Mouse (Mus musculus) lung, adult 2 months (tissue): ENCODE results near the gene Hist1h4i.

Experiments used
- CTCF ChIP-seq: fragments of 200-500 bp; IDR thresholded peaks from 2 replicates; pipeline ENCODE4 v1.5.1; 2011; ENCODE audit warnings: mild to moderate bottlenecking, low read length, control low read depth; ENCODE audit not compliant: insufficient read depth
- POLR2A ChIP-seq: fragments of 200-500 bp; IDR thresholded peaks from 2 replicates; pipeline ENCODE4 v1.6.1; 2011; ENCODE audit warnings: low read depth, mild to moderate bottlenecking, control low read depth, low read length, borderline replicate concordance; ENCODE audit errors: extremely low read depth

- TF ChIP-seq POLR2A (no peak), CTCF (no peak)
These were observed 34.0 kb downstream of the Hist1h4i start for GRCm38 (mm10) chr13:22007121-22007510.
